Comparison of ENCODE assay signal across 8 mouse cellular contexts in genomic region chr7:19265928-19266822, GRCm38 (mm10). TPM values are rescaled to one million over a fixed set of nuclear protein-coding genes. Genes with fewer than 3 reads are reported as not detected.
DNase-seq lines count a peak whose midpoint lies in the region; ATAC-seq and TF ChIP-seq lines count a peak whose summit lies in the region.

No protein-coding gene starts in this region.

- H3K27me3 ChIP-seq in lung, embryonic 14.5 days (ENCODE audit: insufficient read depth, low read length): no peaks in the 10 kb centered on the region
- no peaks in the 10 kb centered on the region for H3K27me3 ChIP-seq in stomach, embryonic 15.5 days (replicated peaks)

- H3K9ac ChIP-seq in lung, embryonic 14.5 days: no peak overlapping the region; the same call in 1 of the 2 replicates
- no peak overlapping the region for H3K9ac ChIP-seq in stomach, embryonic 15.5 days

- DNase-seq in cerebellum, adult 11-12 months: peak; percentile 49
- no peak for DNase-seq in cerebellum, adult 11 months
- DNase-seq in CD8-positive naive resting alpha-beta T cell, adult 2 months (ENCODE audit: low read depth in 2 of 2, low spot score in 2 of 2): peak; percentile 16 to 35
- peak; percentile 44 for DNase-seq in heart, postnatal 4 days
- DNase-seq in lung, embryonic 14.5 days: no peak
- no peak for DNase-seq in frontal cortex, postnatal 36 days (ENCODE audit: low spot score in 2 of 2)
- no peak for DNase-seq in adrenal gland, postnatal 4 days (ENCODE audit: low spot score in 2 of 2)

- H3K36me3 ChIP-seq in lung, embryonic 14.5 days (ENCODE audit: insufficient read depth): peaks cover 62% of the 10 kb centered on the region
- H3K36me3 ChIP-seq in stomach, embryonic 15.5 days: peaks cover 32% of the 10 kb centered on the region

- H3K9me3 ChIP-seq in lung, embryonic 14.5 days (ENCODE audit: low read depth, low read length): no peaks in the 10 kb centered on the region
- H3K9me3 ChIP-seq in stomach, embryonic 15.5 days: no peaks in the 10 kb centered on the region

- no peak overlapping the region for H3K27ac ChIP-seq in lung, embryonic 14.5 days (ENCODE audit: low read depth)
- H3K27ac ChIP-seq in stomach, embryonic 15.5 days: peak overlapping the region; percentile 72

- 0 out of 2 replicates have a peak overlapping the region, but pooled peaks have one; percentile 10 for H3K4me2 ChIP-seq in lung, embryonic 14.5 days
- peak overlapping the region; percentile 27; the same call in 1 of the 2 replicates for H3K4me2 ChIP-seq in stomach, embryonic 15.5 days

- 0 out of 2 replicates have a peak, but pooled peaks cover 9% of the 10 kb centered on the region for H3K4me1 ChIP-seq in lung, embryonic 14.5 days (ENCODE audit: insufficient read depth)
- peaks cover 34% of the 10 kb centered on the region for H3K4me1 ChIP-seq in stomach, embryonic 15.5 days

- no peak for TF ChIP-seq CTCF in lung, embryonic 14.5 days (IDR thresholded peaks at IDR 0.05; ENCODE audit: low read depth)

- no peak for ATAC-seq in lung, embryonic 14.5 days (ENCODE audit: insufficient read depth)
- ATAC-seq in stomach, embryonic 15.5 days (ENCODE audit: insufficient read depth, low FRiP score, low read depth): peak; percentile 23; the same call in 1 of the 2 replicates

- H3K4me3 ChIP-seq in lung, embryonic 14.5 days (ENCODE audit: low read depth, low read length): no peak overlapping the region
- H3K4me3 ChIP-seq in stomach, embryonic 15.5 days (replicated peaks): no peak overlapping the region

- WGBS in lung, embryonic 14.5 days: 76% methylated on average over 10 of the region's 10 CpGs
- WGBS in stomach, embryonic 15.5 days: 63% methylated on average over 10 of the region's 10 CpGs

RNA-seq across cellular contexts. Expression of gene Vasp, which starts 5.4 kb away (rescaled TPM):
- 100 to 1,000 TPM; 117 to 119 TPM for total RNA-seq in heart, postnatal 4 days (2021)
- polyA plus RNA-seq in lung, embryonic 14.5 days (2014; fragmentation: Nextera tagmentation; extraction: Ambion mirVana): 88.9 and 95.3 TPM in 2 replicates
- polyA plus RNA-seq in stomach, embryonic 15.5 days (2015; fragmentation: Nextera tagmentation; extraction: Ambion mirVana): 106 and 111 TPM in 2 replicates
- total RNA-seq in adrenal gland, postnatal 4 days (2021): 10 to 100 TPM; 83.7 to 89.3 TPM

RNA-seq across cellular contexts. Expression of gene Ppm1n, which starts 13.7 kb away (rescaled TPM):
- total RNA-seq in heart, postnatal 4 days (2021): under 1 TPM in 1 of 2 experiments, not detected in 1; 0.26 TPM
- polyA plus RNA-seq in lung, embryonic 14.5 days (2014; fragmentation: Nextera tagmentation; extraction: Ambion mirVana): not detected in 2 replicates
- 0.21 and 0.33 TPM in 2 replicates for polyA plus RNA-seq in stomach, embryonic 15.5 days (2015; fragmentation: Nextera tagmentation; extraction: Ambion mirVana)
- total RNA-seq in adrenal gland, postnatal 4 days (2021): under 1 TPM in 1 of 2 experiments, not detected in 1; 0.39 TPM

RNA-seq across cellular contexts. Expression of gene Rtn2, which starts 16.2 kb away (rescaled TPM):
- 10 to 100 TPM; 30.2 to 32.3 TPM for total RNA-seq in heart, postnatal 4 days (2021)
- 8.0 and 9.1 TPM in 2 replicates for polyA plus RNA-seq in lung, embryonic 14.5 days (2014; fragmentation: Nextera tagmentation; extraction: Ambion mirVana)
- 10.6 and 13.9 TPM in 2 replicates for polyA plus RNA-seq in stomach, embryonic 15.5 days (2015; fragmentation: Nextera tagmentation; extraction: Ambion mirVana)
- total RNA-seq in adrenal gland, postnatal 4 days (2021): 10 to 100 TPM; 19.3 to 28.8 TPM

RNA-seq across cellular contexts. Expression of gene Opa3, which starts 38.0 kb away (rescaled TPM):
- 10 to 100 TPM; 54.7 to 60.0 TPM for total RNA-seq in heart, postnatal 4 days (2021)
- polyA plus RNA-seq in lung, embryonic 14.5 days (2014; fragmentation: Nextera tagmentation; extraction: Ambion mirVana): 38.0 and 39.4 TPM in 2 replicates
- polyA plus RNA-seq in stomach, embryonic 15.5 days (2015; fragmentation: Nextera tagmentation; extraction: Ambion mirVana): 32.3 and 34.5 TPM in 2 replicates
- total RNA-seq in adrenal gland, postnatal 4 days (2021): 10 to 100 TPM; 23.6 to 24.1 TPM

RNA-seq across cellular contexts. Expression of gene Fosb, which starts 43.7 kb away (rescaled TPM):
- under 1 TPM; 0.52 to 0.86 TPM for total RNA-seq in heart, postnatal 4 days (2021)
- not detected in 2 replicates for polyA plus RNA-seq in lung, embryonic 14.5 days (2014; fragmentation: Nextera tagmentation; extraction: Ambion mirVana)
- polyA plus RNA-seq in stomach, embryonic 15.5 days (2015; fragmentation: Nextera tagmentation; extraction: Ambion mirVana): 0.12 and 0.17 TPM in 2 replicates
- under 1 TPM; 0.85 to 0.98 TPM for total RNA-seq in adrenal gland, postnatal 4 days (2021)

Comparison
In these comparisons a context has a peak if more than half of its experiments do, and no peak if none do; other contexts are left out.
1. DNase-seq: peak in cerebellum, adult 11-12 months (single experiment), CD8-positive naive resting alpha-beta T cell, adult 2 months (2 of 2) and heart, postnatal 4 days (single experiment); none in cerebellum, adult 11 months (single experiment), lung, embryonic 14.5 days (single experiment), frontal cortex, postnatal 36 days (0 of 2) and adrenal gland, postnatal 4 days (0 of 2).